Mouse (Mus musculus) liver, embryonic 15.5 days (tissue): ENCODE data around the gene Lin7b. TPM values are rescaled to one million over a fixed set of nuclear protein-coding genes. Genes with fewer than 3 reads are reported as not detected.

Experiments used
- ATAC-seq: fragments of 200-750 bp; cut with Nextera tagmentation; 2 replicates; pipeline ENCODE4 v1.8.0; 2017; ENCODE audit warnings: moderate number of reproducible peaks, mild to moderate bottlenecking, moderate library complexity; ENCODE audit not compliant: insufficient read depth
- H3K27ac ChIP-seq: fragments of 300-500 bp; sonication (generic); replicated peaks from 2 replicates; pipeline ENCODE4 v1.5.1; 2015; ENCODE audit warnings: mild to moderate bottlenecking, inconsistent platforms
- H3K27me3 ChIP-seq: fragments of 300-500 bp; sonication (generic); 2 replicates; pipeline ENCODE4 v1.6.1; 2015; ENCODE audit warnings: mild to moderate bottlenecking, inconsistent platforms
- H3K36me3 ChIP-seq: fragments of 300-500 bp; sonication (generic); replicated peaks from 2 replicates; pipeline ENCODE4 v1.6.1; 2015; ENCODE audit warnings: moderate library complexity, mild to moderate bottlenecking, inconsistent platforms
- H3K4me1 ChIP-seq: fragments of 300-500 bp; sonication (generic); replicated peaks from 2 replicates; pipeline ENCODE4 v1.6.1; 2015; ENCODE audit warnings: inconsistent platforms
- H3K4me2 ChIP-seq: fragments of 300-500 bp; sonication (generic); 2 replicates; pipeline ENCODE4 v1.6.1; 2015; ENCODE audit warnings: moderate library complexity, mild to moderate bottlenecking, inconsistent platforms
- H3K4me3 ChIP-seq: fragments of 300-500 bp; sonication (generic); replicated peaks from 2 replicates; pipeline ENCODE4 v1.5.1; 2015; ENCODE audit warnings: mild to moderate bottlenecking, inconsistent platforms
- H3K9ac ChIP-seq: fragments of 300-500 bp; sonication (generic); 2 replicates; pipeline ENCODE4 v1.6.1; 2015; ENCODE audit warnings: moderate library complexity, mild to moderate bottlenecking, inconsistent platforms
- H3K9me3 ChIP-seq: fragments of 300-500 bp; sonication (generic); replicated peaks from 2 replicates; pipeline ENCODE4 v1.6.1; 2016; ENCODE audit warnings: inconsistent platforms
- WGBS: fragments of 180-500 bp; shearing (Covaris S2); methylation state at CpG from one replicate; pipeline ENCODE4 v1.1.7; 2015; ENCODE audit warnings: mixed read lengths; ENCODE audit not compliant: insufficient replicate concordance; 5-methylcytosine and 5-hydroxymethylcytosine counted together
- polyA plus RNA-seq: library from polyadenylated mRNA; unstranded; fragments of >200 nt; fragmentation: Nextera tagmentation; extraction: Ambion mirVana; gene quantifications from 2 replicates; pipeline ENCODE4 v1.2.1, GENCODE M21; 2015

Lin7b gene
- polyA plus RNA-seq, 1 experiment from 2014 or later, result not detected

DNA sequence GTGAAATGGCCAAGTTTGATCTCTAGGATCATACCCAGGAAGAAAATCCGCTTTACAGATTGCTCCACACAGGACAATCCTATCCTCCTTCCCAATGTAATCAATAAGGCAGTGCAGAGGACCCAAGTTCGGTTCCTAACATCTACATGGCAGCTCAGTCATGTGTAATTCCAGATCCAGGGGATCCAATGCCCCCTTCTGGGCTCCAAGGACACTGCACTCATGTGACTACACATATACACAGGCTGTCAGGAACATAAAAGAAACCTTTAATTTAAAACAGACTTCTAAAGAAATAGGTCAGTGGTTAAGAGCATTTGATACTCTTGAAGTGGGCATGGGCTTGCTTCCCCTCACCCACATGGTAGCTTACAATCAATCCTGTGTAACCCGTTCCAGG lies 15.7 kb upstream of the Lin7b start:
- ATAC-seq, result no peak
- H3K4me2 ChIP-seq, result no peak overlapping the region
- 87% methylated on average over 3 of the region's 3 CpGs for WGBS
- H3K9me3 ChIP-seq, result no peaks in the 10 kb centered on the region
- H3K27ac ChIP-seq, result no peak overlapping the region
- no peaks in the 10 kb centered on the region for H3K27me3 ChIP-seq
- H3K4me1 ChIP-seq, result no peaks in the 10 kb centered on the region
- H3K4me3 ChIP-seq, result no peak overlapping the region
- peaks cover 100% of the 10 kb centered on the region for H3K36me3 ChIP-seq
- H3K9ac ChIP-seq, result no peak overlapping the region

DNA sequence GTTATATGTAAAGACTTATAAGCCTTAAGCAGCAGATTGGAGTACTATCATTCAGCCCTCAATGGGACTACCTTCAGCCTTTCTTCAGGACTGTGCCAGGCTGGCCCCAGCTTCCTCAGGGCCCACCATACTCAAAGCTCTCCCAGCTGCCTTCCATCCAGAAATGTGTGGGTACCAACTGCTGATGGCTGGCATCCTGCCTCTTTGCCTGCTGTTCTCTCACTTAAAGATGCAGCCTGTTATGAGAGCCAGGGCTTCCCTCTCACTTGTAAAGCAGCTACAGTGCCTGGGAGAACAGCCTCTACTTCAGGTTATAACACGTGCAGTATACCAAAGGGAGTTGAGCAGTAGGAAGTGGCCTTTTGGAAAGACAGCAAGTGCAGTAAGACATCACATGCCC lies 5.7 kb upstream of the Lin7b start:
- peaks cover 4% of the 10 kb centered on the region; the same call in 1 of the 2 replicates for H3K4me1 ChIP-seq
- peaks cover 89% of the 10 kb centered on the region for H3K36me3 ChIP-seq
- ATAC-seq, result no peak
- no peak overlapping the region for H3K27ac ChIP-seq
- no peak overlapping the region for H3K9ac ChIP-seq
- WGBS, result 89% methylated on average over 1 of the region's 1 CpGs
- no peak overlapping the region for H3K4me3 ChIP-seq
- H3K27me3 ChIP-seq, result no peaks in the 10 kb centered on the region
- no peak overlapping the region for H3K4me2 ChIP-seq
- H3K9me3 ChIP-seq, result no peaks in the 10 kb centered on the region

DNA sequence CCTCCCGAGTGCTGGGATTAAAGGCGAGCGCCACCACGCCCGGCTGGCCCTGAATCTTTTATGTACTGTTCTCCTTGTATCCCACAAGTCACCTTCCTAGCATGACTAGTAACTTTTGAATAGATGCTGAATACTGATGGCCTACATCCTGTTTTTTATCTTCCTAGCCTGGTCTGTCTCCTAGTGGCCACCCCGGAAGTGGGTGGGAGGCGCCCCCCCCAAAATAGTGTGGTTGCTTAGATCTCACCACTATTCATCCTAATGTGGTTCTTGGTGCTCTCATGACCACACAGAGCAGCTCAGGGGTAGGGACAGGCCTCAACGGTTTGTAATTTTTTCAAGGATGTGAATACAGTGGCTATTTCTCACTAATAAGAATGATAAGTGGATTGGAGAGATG lies 4.2 kb upstream of the Lin7b start:
- ATAC-seq, result no peak
- H3K4me1 ChIP-seq, result peaks cover 18% of the 10 kb centered on the region
- peaks cover 74% of the 10 kb centered on the region for H3K36me3 ChIP-seq
- H3K4me3 ChIP-seq, result no peak overlapping the region
- H3K4me2 ChIP-seq, result no peak overlapping the region
- H3K27me3 ChIP-seq, result peaks cover 11% of the 10 kb centered on the region
- H3K27ac ChIP-seq, result no peak overlapping the region
- no peaks in the 10 kb centered on the region for H3K9me3 ChIP-seq
- no peak overlapping the region for H3K9ac ChIP-seq
- WGBS, result 76% methylated on average over 8 of the region's 8 CpGs

DNA sequence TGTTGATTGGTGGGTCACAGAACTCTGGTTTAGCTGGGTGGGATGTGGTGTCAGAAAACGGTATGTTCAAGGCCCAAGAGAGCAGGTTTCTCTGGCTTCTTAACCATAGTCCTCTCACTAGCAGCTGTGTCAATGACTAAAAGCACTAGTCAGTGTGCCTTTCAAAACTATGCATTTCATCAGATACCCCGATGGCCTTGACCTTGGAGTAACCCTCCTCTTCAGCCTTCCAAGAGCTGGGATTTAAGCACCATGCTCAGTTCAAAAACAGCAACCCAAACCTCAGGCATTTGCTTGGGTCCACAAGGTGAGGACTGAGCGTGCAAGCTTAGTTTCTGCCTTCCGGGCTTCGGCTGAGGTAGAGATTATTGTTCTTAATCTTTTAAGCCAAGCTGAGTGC lies 2.0 kb upstream of the Lin7b start:
- Histone ChIP-seq H3K4me2 (no peak overlapping the region), H3K4me1 (peaks cover 32% of the 10 kb centered on the region), H3K9me3 (no peaks in the 10 kb centered on the region), H3K9ac (no peak overlapping the region), H3K4me3 (no peak overlapping the region), H3K27me3 (peaks cover 33% of the 10 kb centered on the region), H3K27ac (no peak overlapping the region), H3K36me3 (peaks cover 52% of the 10 kb centered on the region)
- ATAC-seq, result no peak
- 79% methylated on average over 5 of the region's 5 CpGs for WGBS

DNA sequence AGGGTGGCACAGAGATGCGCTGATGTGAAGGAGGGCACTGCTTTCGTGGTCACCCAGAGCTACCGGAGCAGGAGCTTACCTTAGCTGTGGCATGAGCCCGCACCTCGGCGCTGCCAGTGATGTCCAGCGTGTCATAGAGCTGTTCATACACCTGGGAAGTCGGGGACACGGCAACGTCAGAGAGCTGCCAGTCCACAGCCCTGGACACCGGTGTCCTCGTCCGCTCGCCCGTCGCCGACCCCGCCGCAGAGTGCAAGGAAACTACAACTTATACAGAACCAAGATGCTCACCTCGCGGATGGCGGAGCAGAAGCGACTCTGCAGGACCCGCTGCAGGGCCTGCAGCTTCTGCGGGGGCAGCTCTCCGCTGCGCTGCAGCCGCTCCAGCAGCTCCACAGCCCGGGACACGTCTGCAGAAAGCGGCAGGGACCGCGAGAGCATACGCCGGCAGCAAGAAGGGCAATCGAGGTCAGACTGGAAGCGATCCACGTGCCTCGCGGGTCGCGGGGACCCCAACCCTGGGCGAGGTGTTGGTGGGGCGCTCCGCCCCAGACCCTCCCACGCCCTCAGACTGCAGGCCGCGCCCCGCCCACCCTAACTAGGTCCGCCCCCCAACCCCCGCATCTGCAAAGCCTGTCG lies 428 bp downstream of the Lin7b start:
- peaks cover 29% of the 10 kb centered on the region for H3K36me3 ChIP-seq
- ATAC-seq, result no peak
- H3K9me3 ChIP-seq, result no peaks in the 10 kb centered on the region
- H3K4me1 ChIP-seq, result peaks cover 48% of the 10 kb centered on the region
- peak overlapping the region; percentile 19; the same call in 1 of the 2 replicates for H3K9ac ChIP-seq
- H3K4me2 ChIP-seq, result peak overlapping the region; percentile 84
- H3K4me3 ChIP-seq, result peak overlapping the region; percentile 52
- peaks cover 57% of the 10 kb centered on the region for H3K27me3 ChIP-seq
- 9% methylated on average over 52 of the region's 52 CpGs for WGBS
- H3K27ac ChIP-seq, result no peak overlapping the region

DNA sequence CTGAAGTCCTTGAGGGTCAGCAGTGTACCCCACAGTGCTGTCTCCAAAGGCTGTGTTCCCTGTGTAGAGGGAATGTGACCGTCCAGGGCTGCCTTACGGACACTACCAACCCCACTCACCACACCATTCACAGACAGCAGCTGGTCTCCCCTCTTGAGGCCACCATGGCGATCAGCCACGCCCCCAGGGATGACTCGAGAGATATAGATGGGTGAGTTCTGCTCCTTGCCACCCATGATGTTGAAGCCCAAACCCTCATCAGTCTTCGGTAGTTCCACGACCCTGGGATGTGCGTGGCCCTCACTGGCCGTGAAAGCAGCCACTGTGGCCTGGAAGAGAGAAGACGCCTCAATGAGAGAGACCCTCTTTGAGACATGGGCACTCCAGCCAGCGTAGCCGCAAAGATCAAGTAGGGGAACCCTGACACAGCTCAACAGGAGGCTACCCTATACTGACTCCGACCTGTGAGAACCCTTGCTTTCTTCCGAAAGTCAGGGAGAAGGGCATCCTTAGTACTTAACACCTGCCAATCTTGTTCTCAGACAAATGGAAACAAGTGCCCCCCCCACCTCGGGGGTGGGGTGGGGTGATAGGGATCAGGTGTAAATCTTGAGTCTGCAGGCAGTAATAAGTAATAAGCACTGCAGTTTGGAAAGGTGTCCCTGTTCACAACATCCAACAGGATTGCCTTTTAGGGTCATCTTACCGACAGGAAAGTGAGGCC lies 1.2 kb downstream of the Lin7b start:
- 62% methylated on average over 16 of the region's 16 CpGs for WGBS
- Histone ChIP-seq H3K4me2 (no peak overlapping the region), H3K4me3 (no peak overlapping the region)

DNA sequence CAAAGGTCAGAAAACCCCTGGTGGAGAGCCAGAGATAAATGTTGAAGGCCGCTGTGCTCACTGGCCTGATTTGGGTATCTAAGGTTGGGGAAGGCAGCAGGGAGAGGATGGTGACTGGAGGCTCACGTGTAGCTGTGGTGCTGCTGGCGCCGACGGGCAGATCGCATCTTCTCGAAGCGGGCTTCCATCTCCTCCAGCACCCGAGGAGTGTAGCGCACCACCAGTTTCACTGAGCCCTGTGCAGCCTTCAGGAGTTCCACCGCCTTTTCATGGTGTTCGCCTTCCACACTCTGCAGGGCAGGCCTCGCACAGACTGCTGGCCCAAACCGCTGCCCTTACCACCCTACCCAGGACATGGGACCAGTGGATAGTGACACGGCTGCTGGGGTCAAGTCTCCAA lies 2.2 kb downstream of the Lin7b start:
- H3K4me1 ChIP-seq, result peaks cover 48% of the 10 kb centered on the region
- 75% methylated on average over 15 of the region's 15 CpGs for WGBS

More for the DNA sequence above, 1.2 kb downstream of the Lin7b start:
- Histone ChIP-seq H3K36me3 (peaks cover 21% of the 10 kb centered on the region), H3K9ac (no peak overlapping the region), H3K9me3 (no peaks in the 10 kb centered on the region), H3K4me1 (peaks cover 48% of the 10 kb centered on the region), H3K27me3 (peaks cover 65% of the 10 kb centered on the region), H3K27ac (no peak overlapping the region)
- no peak for ATAC-seq

DNA sequence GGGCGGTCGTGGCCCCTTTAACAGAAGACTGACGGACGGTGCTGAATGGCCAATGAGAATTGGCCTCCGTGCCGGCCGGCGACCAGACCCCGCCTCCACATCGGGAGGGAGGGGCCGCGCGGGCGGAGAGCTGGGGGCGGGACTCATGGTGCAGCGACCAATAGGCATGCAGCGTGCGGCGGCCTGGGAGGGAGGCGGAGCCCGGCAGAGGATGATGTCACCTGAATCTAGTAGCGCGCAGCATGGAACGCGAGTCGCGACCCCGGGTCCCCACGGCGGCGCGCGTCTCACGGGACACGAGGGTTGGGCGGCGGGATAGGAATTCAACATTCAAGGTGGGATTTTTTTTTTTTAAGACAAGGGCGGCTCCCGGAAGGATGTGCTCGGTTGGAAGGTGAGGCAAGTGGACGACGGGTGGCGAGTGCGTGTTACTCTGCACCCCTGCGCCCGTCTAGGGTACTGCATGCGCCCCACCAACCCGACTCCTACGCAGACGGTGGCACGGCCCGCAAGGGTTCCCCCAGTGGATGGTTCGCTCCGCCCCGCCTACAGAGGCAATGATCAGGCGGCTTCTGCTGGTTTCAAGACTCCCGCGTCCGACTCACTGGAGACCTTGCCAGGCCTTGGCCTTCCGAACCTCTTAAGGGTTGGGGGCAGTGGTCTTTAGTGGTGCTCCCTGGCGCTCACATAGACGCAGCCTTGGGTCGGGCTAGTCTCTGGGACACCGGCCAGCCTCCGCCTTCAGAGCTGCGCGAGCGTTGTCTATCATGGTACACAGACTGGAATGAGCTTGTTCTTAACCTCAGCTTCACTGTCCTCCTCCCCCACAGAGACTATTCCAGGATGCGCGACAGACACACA lies 3.1 kb downstream of the Lin7b start:
- Histone ChIP-seq H3K9ac (peak overlapping the region; percentile 64), H3K36me3 (peaks cover 2% of the 10 kb centered on the region; the same call in 1 of the 2 replicates), H3K4me2 (peak overlapping the region; percentile 94), H3K27ac (peak overlapping the region; percentile 55; the same call in 1 of the 2 replicates), H3K9me3 (no peaks in the 10 kb centered on the region), H3K4me1 (peaks cover 53% of the 10 kb centered on the region), H3K4me3 (peak overlapping the region; percentile 64), H3K27me3 (peaks cover 84% of the 10 kb centered on the region)
- peak; percentile 80 for ATAC-seq
- 1% methylated on average over 70 of the region's 70 CpGs for WGBS

More for the DNA sequence above, 2.2 kb downstream of the Lin7b start:
- Histone ChIP-seq H3K27me3 (peaks cover 75% of the 10 kb centered on the region), H3K27ac (no peak overlapping the region), H3K4me2 (peak overlapping the region; percentile 94), H3K9ac (no peak overlapping the region), H3K36me3 (peaks cover 11% of the 10 kb centered on the region), H3K4me3 (peak overlapping the region; percentile 64; the same call in 1 of the 2 replicates), H3K9me3 (no peaks in the 10 kb centered on the region)
- no peak for ATAC-seq

DNA sequence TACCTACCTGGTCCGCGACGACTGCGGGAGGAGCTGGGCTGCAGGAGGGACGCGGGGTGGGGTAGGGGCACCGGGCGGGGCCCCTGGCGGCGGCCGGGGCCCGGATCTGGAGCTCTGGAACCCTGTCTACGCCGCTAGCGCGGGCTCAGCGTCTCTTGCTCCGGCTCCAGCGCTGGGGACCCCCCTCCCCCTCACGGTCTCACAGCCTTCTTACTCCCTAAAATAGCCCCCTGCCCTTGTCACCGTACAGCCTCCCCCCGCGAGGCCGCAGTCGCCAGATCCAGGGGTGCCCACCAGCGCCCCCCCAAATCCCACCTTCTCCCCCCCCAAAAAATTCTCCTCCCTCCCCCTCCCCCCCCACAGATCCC lies 3.7 kb downstream of the Lin7b start, which contains the start of gene Ppfia3:
Gene Ppfia3, minus strand, starts transcription at position 368 of the 368 bp plus-strand sequence.
- H3K4me1 ChIP-seq, result peaks cover 56% of the 10 kb centered on the region

DNA sequence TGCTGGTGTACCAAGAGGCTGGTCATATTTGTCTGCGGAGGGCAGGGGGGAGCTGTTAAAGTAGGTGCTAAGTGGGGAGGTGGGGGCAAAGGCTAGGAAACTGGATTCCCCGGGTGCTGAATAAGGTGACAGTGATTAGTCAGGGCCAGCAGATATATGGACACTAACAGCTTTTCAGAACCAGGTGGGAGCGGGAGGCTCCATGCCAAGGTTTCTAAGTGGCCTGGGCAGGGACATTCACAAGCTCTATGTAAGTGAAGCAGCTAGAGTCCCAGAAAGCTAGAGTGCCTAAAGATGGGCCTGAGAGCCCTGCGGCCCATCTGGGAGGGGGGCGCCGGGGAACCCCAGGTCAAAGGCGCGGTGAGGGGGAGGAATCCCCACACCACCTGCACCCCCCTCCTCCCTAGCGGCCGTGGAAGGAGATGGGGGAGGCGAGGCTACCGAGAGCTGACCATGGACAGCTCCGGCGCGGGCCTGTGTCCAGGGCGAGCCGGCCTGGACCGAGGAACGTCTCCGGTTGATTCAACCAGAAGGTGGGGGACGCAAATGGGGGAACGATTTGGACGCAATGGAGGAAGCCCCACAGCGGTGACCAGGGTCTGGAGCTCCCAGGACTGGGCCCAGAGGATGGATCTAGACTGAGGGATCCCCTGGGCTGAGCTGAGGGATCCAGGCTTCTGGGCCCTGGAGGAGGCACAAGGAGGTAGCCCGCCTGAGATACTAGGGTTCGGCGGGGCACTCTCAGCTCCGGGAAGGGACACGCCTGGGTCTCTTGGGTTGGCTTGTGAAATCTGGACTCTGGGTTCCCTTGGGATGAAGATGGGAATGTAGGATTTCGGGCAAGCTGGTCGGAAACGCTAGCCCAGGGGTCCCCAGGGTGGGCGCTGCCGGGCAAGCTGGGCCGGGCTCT lies 4.4 kb downstream of the Lin7b start:
- Histone ChIP-seq H3K4me1 (peaks cover 58% of the 10 kb centered on the region), H3K27me3 (peaks cover 97% of the 10 kb centered on the region)

More for the DNA sequence above, 3.7 kb downstream of the Lin7b start, which contains the start of gene Ppfia3:
- peak within 1 kb of the TSS; percentile 94 for H3K4me2 ChIP-seq
- peaks cover 91% of the 10 kb centered on the region for H3K27me3 ChIP-seq
- no peak for ATAC-seq
- peak within 1 kb of the TSS; percentile 55; the same call in 1 of the 2 replicates for H3K27ac ChIP-seq
- H3K4me3 ChIP-seq, result peak within 1 kb of the TSS; percentile 64
- 1% methylated on average over 19 of the region's 26 CpGs for WGBS
- no peaks in the 10 kb centered on the region for H3K9me3 ChIP-seq
- H3K9ac ChIP-seq, result peak within 1 kb of the TSS; percentile 64
- H3K36me3 ChIP-seq, result no peaks in the 10 kb centered on the region

More for the DNA sequence above, 4.4 kb downstream of the Lin7b start:
- Histone ChIP-seq H3K4me3 (peak overlapping the region; percentile 64), H3K27ac (no peak overlapping the region), H3K9me3 (no peaks in the 10 kb centered on the region), H3K4me2 (peak overlapping the region; percentile 94), H3K9ac (no peak overlapping the region), H3K36me3 (no peaks in the 10 kb centered on the region)
- WGBS, result 5% methylated on average over 35 of the region's 35 CpGs
- no peak for ATAC-seq
